Mouse (Mus musculus): ENCODE data around the gene Tmem262. TPM values are rescaled to one million over a fixed set of nuclear protein-coding genes. Genes with fewer than 3 reads are reported as not detected.

The Tmem262 gene
- polyA plus RNA-seq, 1 experiment from 2014 or later: not detected

DNA sequence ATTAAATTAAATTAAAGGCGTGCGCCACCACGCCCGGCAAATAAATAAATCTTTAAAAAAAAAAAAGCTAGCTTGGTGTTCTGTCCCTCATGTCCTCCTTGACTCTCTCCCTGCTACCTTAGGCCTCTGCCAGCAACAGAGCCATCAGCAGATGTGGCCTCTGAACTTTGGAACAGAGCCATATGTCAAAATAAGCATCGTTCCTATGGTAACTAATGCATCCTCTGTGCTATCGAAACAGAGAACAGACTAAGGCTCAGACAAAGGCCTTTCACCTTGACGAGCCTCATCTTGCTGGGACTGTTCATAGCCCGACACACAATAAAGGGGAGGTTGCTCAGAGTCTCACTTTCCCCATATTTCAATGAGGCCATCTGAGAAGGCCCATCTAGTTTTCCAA, 43.5 kb downstream of the Tmem262 start:
- no peaks in the 10 kb centered on the region for H3K36me3 ChIP-seq (ENCODE audit: control insufficient read depth, insufficient read depth, low read length)
- no peak overlapping the region for H3K4me2 ChIP-seq (ENCODE audit: low read depth)
- H3K27ac ChIP-seq (ENCODE audit: low read depth, low read length): peak overlapping the region; percentile 62
- no peaks in the 10 kb centered on the region for H3K4me1 ChIP-seq (ENCODE audit: control insufficient read depth, insufficient read depth, low read length)
- no peak overlapping the region for H3K4me3 ChIP-seq (ENCODE audit: low read depth, low read length)
- no peak overlapping the region for H3K9ac ChIP-seq (ENCODE audit: low read length)
- H3K27me3 ChIP-seq (ENCODE audit: control insufficient read depth, insufficient read depth, low read length): no peaks in the 10 kb centered on the region
- WGBS: 65% methylated on average over 8 of the region's 8 CpGs
- no peaks in the 10 kb centered on the region; the same call in 1 of the 2 replicates for H3K9me3 ChIP-seq (ENCODE audit: control insufficient read depth, low read length)
- DNase-seq (ENCODE audit: low spot score) (no peak), ATAC-seq (ENCODE audit: insufficient read depth, low FRiP score, low TSS enrichment) (no peak)

DNA sequence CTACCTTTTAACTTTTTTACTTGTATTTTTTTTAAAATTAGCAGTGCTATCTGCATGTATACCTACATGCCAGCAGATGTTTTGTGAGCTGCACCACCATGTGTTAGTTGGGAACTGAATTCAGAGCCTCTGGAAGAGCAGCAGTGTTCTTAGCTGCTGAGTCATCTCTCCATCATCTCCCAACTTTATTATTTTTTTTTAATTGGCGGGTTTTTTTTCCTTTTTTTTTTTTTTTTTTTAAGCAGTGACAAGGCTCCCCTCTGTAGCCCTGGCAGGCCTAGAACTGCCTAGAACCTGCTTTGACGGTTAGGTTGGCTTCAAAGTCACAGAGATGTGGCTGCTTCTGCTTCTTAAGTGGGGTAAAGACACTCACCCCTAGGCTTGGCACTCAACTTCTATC, 45.1 kb downstream of the Tmem262 start:
- H3K9ac ChIP-seq (ENCODE audit: low read length): no peak overlapping the region
- WGBS: 83% methylated on average over 2 of the region's 2 CpGs
- no peak for ATAC-seq (ENCODE audit: insufficient read depth, low FRiP score, low TSS enrichment)
- H3K27ac ChIP-seq (ENCODE audit: low read depth, low read length): no peak overlapping the region
- no peaks in the 10 kb centered on the region for H3K4me1 ChIP-seq (ENCODE audit: control insufficient read depth, insufficient read depth, low read length)
- no peaks in the 10 kb centered on the region for H3K36me3 ChIP-seq (ENCODE audit: control insufficient read depth, insufficient read depth, low read length)
- H3K4me3 ChIP-seq (ENCODE audit: low read depth, low read length): no peak overlapping the region
- H3K4me2 ChIP-seq (ENCODE audit: low read depth): no peak overlapping the region
- no peaks in the 10 kb centered on the region for H3K27me3 ChIP-seq (ENCODE audit: control insufficient read depth, insufficient read depth, low read length)
- H3K9me3 ChIP-seq (ENCODE audit: control insufficient read depth, low read length): no peaks in the 10 kb centered on the region; the same call in 1 of the 2 replicates
- DNase-seq (ENCODE audit: low spot score): no peak

DNA sequence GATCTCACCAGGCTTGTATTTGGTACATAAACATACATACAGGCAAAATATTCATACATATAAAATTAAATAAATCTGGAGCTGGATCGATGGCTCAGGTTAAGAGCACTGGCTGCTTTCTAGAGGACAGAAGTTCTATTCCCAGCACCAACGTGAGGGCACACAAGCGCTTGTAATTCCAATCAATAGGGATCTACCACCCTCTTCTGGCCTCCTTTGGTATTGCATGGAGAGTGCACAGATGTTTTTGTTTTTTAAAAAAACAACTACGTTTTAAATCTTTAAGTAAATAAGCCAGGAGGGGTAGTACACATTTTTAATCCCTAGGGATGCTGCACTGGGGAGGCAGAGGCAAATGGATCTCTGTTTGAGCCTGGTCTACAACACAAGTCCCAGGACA, 46.5 kb downstream of the Tmem262 start:
- WGBS: 24% methylated on average over 4 of the region's 4 CpGs

GRCm38 (mm10) chr19:6126789-6127580, 47.2 kb downstream of the Tmem262 start:
- Histone ChIP-seq H3K36me3 (ENCODE audit: control insufficient read depth, insufficient read depth, low read length) (no peaks in the 10 kb centered on the region), H3K9ac (ENCODE audit: low read length) (peak overlapping the region; percentile 56; the same call in 1 of the 2 replicates), H3K4me3 (ENCODE audit: low read depth, low read length) (peak overlapping the region; percentile 38), H3K27ac (ENCODE audit: low read depth, low read length) (no peak overlapping the region), H3K4me1 (ENCODE audit: control insufficient read depth, insufficient read depth, low read length) (no peaks in the 10 kb centered on the region), H3K9me3 (ENCODE audit: control insufficient read depth, low read length) (no peaks in the 10 kb centered on the region; the same call in 1 of the 2 replicates), H3K4me2 (ENCODE audit: low read depth) (peak overlapping the region; percentile 48), H3K27me3 (ENCODE audit: control insufficient read depth, insufficient read depth, low read length) (no peaks in the 10 kb centered on the region)
- DNase-seq (ENCODE audit: low spot score) (no peak), ATAC-seq (ENCODE audit: insufficient read depth, low FRiP score, low TSS enrichment) (no peak)
- WGBS: 76% methylated on average over 10 of the region's 10 CpGs

More for the DNA sequence above, 46.5 kb downstream of the Tmem262 start:
- no peak for ATAC-seq (ENCODE audit: insufficient read depth, low FRiP score, low TSS enrichment)
- Histone ChIP-seq H3K4me3 (ENCODE audit: low read depth, low read length) (no peak overlapping the region), H3K4me1 (ENCODE audit: control insufficient read depth, insufficient read depth, low read length) (no peaks in the 10 kb centered on the region), H3K27me3 (ENCODE audit: control insufficient read depth, insufficient read depth, low read length) (no peaks in the 10 kb centered on the region), H3K27ac (ENCODE audit: low read depth, low read length) (no peak overlapping the region), H3K9me3 (ENCODE audit: control insufficient read depth, low read length) (no peaks in the 10 kb centered on the region; the same call in 1 of the 2 replicates), H3K4me2 (ENCODE audit: low read depth) (no peak overlapping the region), H3K9ac (ENCODE audit: low read length) (no peak overlapping the region), H3K36me3 (ENCODE audit: control insufficient read depth, insufficient read depth, low read length) (no peaks in the 10 kb centered on the region)
- peak; percentile 39 for DNase-seq (ENCODE audit: low spot score)

DNA sequence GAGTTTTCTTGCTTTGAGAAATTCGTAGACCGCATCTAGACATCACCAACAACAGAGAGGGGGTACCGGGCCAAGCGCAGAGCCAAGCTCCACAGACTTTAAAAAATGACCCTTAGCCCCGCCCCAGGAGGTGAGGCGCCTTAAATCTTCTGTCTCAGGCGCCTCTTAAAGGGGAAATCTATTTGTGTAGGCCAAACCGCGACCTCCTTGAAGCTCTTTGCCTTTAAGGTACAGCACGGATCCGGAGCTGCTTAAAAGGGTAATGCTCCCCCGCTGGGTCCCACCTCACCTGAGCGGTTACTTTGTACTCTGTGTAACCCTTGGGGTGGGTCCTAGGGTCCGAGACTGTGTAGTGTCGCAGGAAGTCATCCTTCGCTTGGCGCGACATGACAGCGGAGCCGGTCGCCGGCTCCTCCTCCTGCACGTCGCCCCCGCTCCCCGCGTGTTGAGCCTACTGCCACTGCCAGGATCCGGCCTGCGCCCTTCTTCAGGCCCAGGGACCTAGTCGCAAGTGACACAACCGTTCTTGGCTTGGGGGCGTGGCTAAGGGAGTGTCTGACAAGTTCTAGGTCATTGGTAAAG, 48.0 kb downstream of the Tmem262 start, which contains the start of gene Snx15:
Snx15 (minus strand) TSS at position 545 of the 582 bp plus-strand sequence.
- H3K27me3 ChIP-seq (ENCODE audit: control insufficient read depth, insufficient read depth, low read length): no peaks in the 10 kb centered on the region
- H3K9ac ChIP-seq (ENCODE audit: low read length): peak within 1 kb of the TSS; percentile 56
- peak within 1 kb of the TSS; percentile 38 for H3K4me3 ChIP-seq (ENCODE audit: low read depth, low read length)
- WGBS: under 1% methylated on average over 32 of the region's 32 CpGs
- no peaks in the 10 kb centered on the region; the same call in 1 of the 2 replicates for H3K9me3 ChIP-seq (ENCODE audit: control insufficient read depth, low read length)
- H3K4me2 ChIP-seq (ENCODE audit: low read depth): peak within 1 kb of the TSS; percentile 48
- H3K36me3 ChIP-seq (ENCODE audit: control insufficient read depth, insufficient read depth, low read length): no peaks in the 10 kb centered on the region
- peak; percentile 81 for ATAC-seq (ENCODE audit: insufficient read depth, low FRiP score, low TSS enrichment)
- peak within 1 kb of the TSS; percentile 40; the same call in 1 of the 2 replicates for H3K27ac ChIP-seq (ENCODE audit: low read depth, low read length)
- DNase-seq (ENCODE audit: low spot score): peak; percentile 92
- H3K4me1 ChIP-seq (ENCODE audit: control insufficient read depth, insufficient read depth, low read length): no peaks in the 10 kb centered on the region

Small RNAs within 50 kb of the gene (microRNA-seq; reads per million reads assigned to microRNA genes)
- 1.8 reads per million for gene Mir6988

Other genes starting within 250 kb of the Tmem262 start
- gene Frmd8, start 204.8 kb upstream of the Tmem262 start, polyA plus RNA-seq (2014; fragmentation: Nextera tagmentation; extraction: Ambion mirVana): 19.9 and 20.7 TPM in 2 replicates
- 0.74 and 1.7 TPM in 2 replicates for gene Slc25a45, start 202.2 kb upstream of the Tmem262 start, polyA plus RNA-seq (2014; fragmentation: Nextera tagmentation; extraction: Ambion mirVana)
- gene Tigd3, start 185.9 kb upstream of the Tmem262 start, polyA plus RNA-seq (2014; fragmentation: Nextera tagmentation; extraction: Ambion mirVana): 5.7 and 6.6 TPM in 2 replicates
- 195 and 225 TPM in 2 replicates for gene Dpf2, start 167.0 kb upstream of the Tmem262 start, polyA plus RNA-seq (2014; fragmentation: Nextera tagmentation; extraction: Ambion mirVana)
- gene Cdc42ep2, start 155.2 kb upstream of the Tmem262 start, polyA plus RNA-seq (2014; fragmentation: Nextera tagmentation; extraction: Ambion mirVana): 3.9 and 4.0 TPM in 2 replicates
- 75.2 and 79.9 TPM in 2 replicates for gene Pola2, start 115.8 kb upstream of the Tmem262 start, polyA plus RNA-seq (2014; fragmentation: Nextera tagmentation; extraction: Ambion mirVana)
- not detected in 2 replicates for gene Slc22a20, start 93.9 kb upstream of the Tmem262 start, polyA plus RNA-seq (2014; fragmentation: Nextera tagmentation; extraction: Ambion mirVana)
- gene Capn1, start 64.1 kb upstream of the Tmem262 start, polyA plus RNA-seq (2014; fragmentation: Nextera tagmentation; extraction: Ambion mirVana): 3.4 and 4.4 TPM in 2 replicates
- gene Syvn1, start 33.5 kb upstream of the Tmem262 start, polyA plus RNA-seq (2014; fragmentation: Nextera tagmentation; extraction: Ambion mirVana): 34.4 and 36.7 TPM in 2 replicates
- gene Mrpl49, start 22.2 kb upstream of the Tmem262 start, polyA plus RNA-seq (2014; fragmentation: Nextera tagmentation; extraction: Ambion mirVana): 81.9 and 84.8 TPM in 2 replicates
- 789 and 790 TPM in 2 replicates for gene Fau, start 22.2 kb upstream of the Tmem262 start, polyA plus RNA-seq (2014; fragmentation: Nextera tagmentation; extraction: Ambion mirVana)
- 36.7 and 40.0 TPM in 2 replicates for gene Znhit2, start 18.8 kb upstream of the Tmem262 start, polyA plus RNA-seq (2014; fragmentation: Nextera tagmentation; extraction: Ambion mirVana)
- gene Tm7sf2, start 11.7 kb upstream of the Tmem262 start, polyA plus RNA-seq (2014; fragmentation: Nextera tagmentation; extraction: Ambion mirVana): 39.6 and 42.9 TPM in 2 replicates
- 59.1 and 61.2 TPM in 2 replicates for gene Vps51, start 2.8 kb upstream of the Tmem262 start, polyA plus RNA-seq (2014; fragmentation: Nextera tagmentation; extraction: Ambion mirVana)
- 0.88 and 1.3 TPM in 2 replicates for gene Gm28374, start 2.2 kb downstream of the Tmem262 start, polyA plus RNA-seq (2014; fragmentation: Nextera tagmentation; extraction: Ambion mirVana)
- 74.3 and 76.8 TPM in 2 replicates for gene Zfpl1, start 4.9 kb downstream of the Tmem262 start, polyA plus RNA-seq (2014; fragmentation: Nextera tagmentation; extraction: Ambion mirVana)
- 46.0 and 48.4 TPM in 2 replicates for gene Cdca5, start 5.0 kb downstream of the Tmem262 start, polyA plus RNA-seq (2014; fragmentation: Nextera tagmentation; extraction: Ambion mirVana)
- gene AC131692.1, start 14.4 kb downstream of the Tmem262 start, polyA plus RNA-seq (2014; fragmentation: Nextera tagmentation; extraction: Ambion mirVana): not detected in 2 replicates
- gene Naaladl1, start 25.7 kb downstream of the Tmem262 start, polyA plus RNA-seq (2014; fragmentation: Nextera tagmentation; extraction: Ambion mirVana): 0.53 and 0.77 TPM in 2 replicates
- 62.6 and 66.1 TPM in 2 replicates for gene Sac3d1, start 38.6 kb downstream of the Tmem262 start, polyA plus RNA-seq (2014; fragmentation: Nextera tagmentation; extraction: Ambion mirVana)
- gene Snx15, start 48.3 kb downstream of the Tmem262 start, polyA plus RNA-seq (2014; fragmentation: Nextera tagmentation; extraction: Ambion mirVana): 34.5 and 36.9 TPM in 2 replicates
- not detected in 2 replicates for gene Batf2, start 61.0 kb downstream of the Tmem262 start, polyA plus RNA-seq (2014; fragmentation: Nextera tagmentation; extraction: Ambion mirVana)
- 82.6 and 95.1 TPM in 2 replicates for gene Arl2, start 61.5 kb downstream of the Tmem262 start, polyA plus RNA-seq (2014; fragmentation: Nextera tagmentation; extraction: Ambion mirVana)
- gene Majin, start 104.4 kb downstream of the Tmem262 start, polyA plus RNA-seq (2014; fragmentation: Nextera tagmentation; extraction: Ambion mirVana): not detected in 2 replicates
- gene Gpha2, start 146.3 kb downstream of the Tmem262 start, polyA plus RNA-seq (2014; fragmentation: Nextera tagmentation; extraction: Ambion mirVana): 0.44 and 0.87 TPM in 2 replicates
- gene Ppp2r5b, start 155.8 kb downstream of the Tmem262 start, polyA plus RNA-seq (2014; fragmentation: Nextera tagmentation; extraction: Ambion mirVana): 47.4 and 61.2 TPM in 2 replicates
- 13.3 and 13.8 TPM in 2 replicates for gene Atg2a, start 161.6 kb downstream of the Tmem262 start, polyA plus RNA-seq (2014; fragmentation: Nextera tagmentation; extraction: Ambion mirVana)
- 71.9 and 82.2 TPM in 2 replicates for gene Ehd1, start 196.7 kb downstream of the Tmem262 start, polyA plus RNA-seq (2014; fragmentation: Nextera tagmentation; extraction: Ambion mirVana)
- gene Cdc42bpg, start 226.4 kb downstream of the Tmem262 start, polyA plus RNA-seq (2014; fragmentation: Nextera tagmentation; extraction: Ambion mirVana): 0.42 and 0.58 TPM in 2 replicates